Mouse (Mus musculus): Measurements from ENCODE around the gene Pkp3.
"Not testable (repeated sequence)": the region's sequence is repeated elsewhere in the genome, so short reads cannot be mapped to it uniquely, and the experiment has no call there.

Gene Pkp3

GRCm38 (mm10) chr7:141077841-141078240 lies at the start of gene Pkp3:
Gene Pkp3, plus strand, starts transcription at chr7:141078218.
- no peak for DNase-seq (ENCODE audit: low spot score in 2 of 2)

- DNase-seq (ENCODE audit: low spot score in 2 of 2) = no peak
Measured at GRCm38 (mm10) chr7:141028831-141029230, 49.2 kb upstream of the Pkp3 start, which contains the start of gene Gm17387. Gene Gm17387, plus strand, starts transcription at chr7:141029131.

- DNase-seq (ENCODE audit: low spot score in 2 of 2) = no peak
Measured at GRCm38 (mm10) chr7:141030390-141030789, 47.6 kb upstream of the Pkp3 start.

- DNase-seq (ENCODE audit: low spot score in 2 of 2) = no peak
Measured at GRCm38 (mm10) chr7:141032458-141033167, 45.4 kb upstream of the Pkp3 start.

- not testable (repeated sequence) for DNase-seq (ENCODE audit: low spot score in 2 of 2)
Measured at GRCm38 (mm10) chr7:141036624-141037023, 41.4 kb upstream of the Pkp3 start.

GRCm38 (mm10) chr7:141038090-141039032 lies 39.7 kb upstream of the Pkp3 start:
- no peak for DNase-seq (ENCODE audit: low spot score in 2 of 2)

GRCm38 (mm10) chr7:141039386-141040107 lies 38.5 kb upstream of the Pkp3 start:
- no peak for DNase-seq (ENCODE audit: low spot score in 2 of 2)

GRCm38 (mm10) chr7:141040867-141041606 lies 37.0 kb upstream of the Pkp3 start:
- no peak for DNase-seq (ENCODE audit: low spot score in 2 of 2)

- DNase-seq (ENCODE audit: low spot score in 2 of 2) = peak; percentile 81 to 86
Measured at GRCm38 (mm10) chr7:141041661-141042060, 36.4 kb upstream of the Pkp3 start.

GRCm38 (mm10) chr7:141042539-141042938 lies 35.5 kb upstream of the Pkp3 start:
- DNase-seq (ENCODE audit: low spot score in 2 of 2) = no peak

GRCm38 (mm10) chr7:141046931-141047580 lies 31.0 kb upstream of the Pkp3 start:
- peak; percentile 72 to 73 for DNase-seq (ENCODE audit: low spot score in 2 of 2)

GRCm38 (mm10) chr7:141047581-141048225 lies 30.3 kb upstream of the Pkp3 start:
- peak; percentile 91 to 94 for DNase-seq (ENCODE audit: low spot score in 2 of 2)

- DNase-seq (ENCODE audit: low spot score in 2 of 2) = peak; percentile 91 to 94
Measured at GRCm38 (mm10) chr7:141048226-141049218, 29.5 kb upstream of the Pkp3 start.

GRCm38 (mm10) chr7:141049326-141049725 lies 28.7 kb upstream of the Pkp3 start:
- DNase-seq (ENCODE audit: low spot score in 2 of 2) = no peak

GRCm38 (mm10) chr7:141051060-141051685 lies 26.8 kb upstream of the Pkp3 start:
- DNase-seq (ENCODE audit: low spot score in 2 of 2) = no peak

- no peak for DNase-seq (ENCODE audit: low spot score in 2 of 2)
Measured at GRCm38 (mm10) chr7:141052016-141052415, 26.0 kb upstream of the Pkp3 start.

- no peak for DNase-seq (ENCODE audit: low spot score in 2 of 2)
Measured at GRCm38 (mm10) chr7:141052421-141052820, 25.6 kb upstream of the Pkp3 start.

GRCm38 (mm10) chr7:141055785-141056184 lies 22.2 kb upstream of the Pkp3 start:
- DNase-seq (ENCODE audit: low spot score in 2 of 2) = no peak
